Mouse (Mus musculus): ENCODE data around the gene Wbp1l. TPM values are rescaled to one million over a fixed set of nuclear protein-coding genes. Genes with fewer than 3 reads are reported as not detected.

Wbp1l gene
- polyA plus RNA-seq, 1 experiment = 293 TPM

DNA sequence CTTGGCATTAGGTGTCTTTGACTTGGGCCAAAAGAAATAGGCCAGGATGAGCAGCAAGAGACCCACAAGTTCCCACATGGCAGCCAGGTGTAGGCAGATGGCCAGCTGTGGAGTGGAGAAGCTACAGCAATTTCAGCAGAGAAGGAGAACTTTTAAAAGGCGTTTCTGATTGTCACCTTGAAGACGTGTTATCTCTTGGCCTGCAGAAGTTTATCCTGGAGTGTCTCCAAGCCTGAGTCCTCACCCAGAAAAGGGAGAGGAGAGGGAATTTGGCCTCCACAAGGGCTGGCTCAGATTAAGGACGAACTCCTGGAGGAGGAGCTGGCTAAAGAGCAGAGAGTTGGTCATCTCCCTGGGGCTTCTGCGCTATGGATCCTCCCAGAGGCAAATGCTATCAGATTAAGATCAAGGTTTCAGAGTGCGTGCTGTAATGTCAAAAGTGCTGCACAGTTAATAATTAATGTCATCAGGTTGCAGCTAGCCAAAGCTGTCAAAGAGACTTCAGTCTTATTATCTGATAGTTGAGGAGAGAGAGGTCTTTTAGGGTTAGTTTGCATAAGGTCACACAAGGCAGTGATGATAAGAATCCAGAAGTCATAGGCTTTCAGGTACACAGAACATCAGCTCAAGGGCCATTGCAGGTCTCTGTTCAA, 74.0 kb downstream of the Wbp1l start, which contains the start of gene Cyp17a1:
Gene Cyp17a1 (minus strand): TSS at position 407 of the 653 bp plus-strand sequence.
- WGBS = 74% methylated on average over 5 of the region's 5 CpGs
- H3K4me1 ChIP-seq (ENCODE audit: control insufficient read depth, insufficient read depth, low read length) = no peaks in the 10 kb centered on the region
- TF ChIP-seq POLR2A (IDR thresholded peaks at IDR 0.05; ENCODE audit: insufficient read depth, low read depth, low read length) (no peak), CTCF (IDR thresholded peaks at IDR 0.05; ENCODE audit: insufficient read depth, low read depth, low read length) (no peak)
- no peak within 1 kb of the TSS for H3K27ac ChIP-seq (ENCODE audit: insufficient read depth, low read depth, low read length)
- H3K4me3 ChIP-seq (ENCODE audit: insufficient read depth, low read depth, low read length) = no peak within 1 kb of the TSS

DNA sequence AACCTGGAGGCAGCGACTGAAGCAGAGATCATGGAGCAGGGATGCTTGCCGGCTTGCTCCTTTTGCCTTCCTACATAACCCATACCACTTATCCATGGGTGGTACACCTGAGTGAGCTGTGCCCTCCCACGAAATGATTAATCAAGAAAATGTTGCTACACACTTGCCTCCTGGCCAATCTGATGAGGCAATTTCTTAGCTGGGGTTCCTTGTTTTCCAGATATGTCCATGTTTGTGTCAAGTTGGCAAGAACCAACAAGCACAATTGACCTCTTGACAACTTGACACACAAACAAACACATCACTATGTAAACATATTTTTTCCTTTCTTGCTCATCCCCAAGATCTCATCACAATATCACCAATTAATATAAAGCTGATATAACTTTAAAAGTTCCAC, 76.8 kb downstream of the Wbp1l start:
- no peak for TF ChIP-seq POLR2A (IDR thresholded peaks at IDR 0.05; ENCODE audit: insufficient read depth, low read depth, low read length)
- no peak for TF ChIP-seq CTCF (IDR thresholded peaks at IDR 0.05; ENCODE audit: insufficient read depth, low read depth, low read length)
- no peaks in the 10 kb centered on the region for H3K4me1 ChIP-seq (ENCODE audit: control insufficient read depth, insufficient read depth, low read length)
- no peak overlapping the region for H3K4me3 ChIP-seq (ENCODE audit: insufficient read depth, low read depth, low read length)
- 85% methylated on average over 3 of the region's 3 CpGs for WGBS
- no peak overlapping the region for H3K27ac ChIP-seq (ENCODE audit: insufficient read depth, low read depth, low read length)

DNA sequence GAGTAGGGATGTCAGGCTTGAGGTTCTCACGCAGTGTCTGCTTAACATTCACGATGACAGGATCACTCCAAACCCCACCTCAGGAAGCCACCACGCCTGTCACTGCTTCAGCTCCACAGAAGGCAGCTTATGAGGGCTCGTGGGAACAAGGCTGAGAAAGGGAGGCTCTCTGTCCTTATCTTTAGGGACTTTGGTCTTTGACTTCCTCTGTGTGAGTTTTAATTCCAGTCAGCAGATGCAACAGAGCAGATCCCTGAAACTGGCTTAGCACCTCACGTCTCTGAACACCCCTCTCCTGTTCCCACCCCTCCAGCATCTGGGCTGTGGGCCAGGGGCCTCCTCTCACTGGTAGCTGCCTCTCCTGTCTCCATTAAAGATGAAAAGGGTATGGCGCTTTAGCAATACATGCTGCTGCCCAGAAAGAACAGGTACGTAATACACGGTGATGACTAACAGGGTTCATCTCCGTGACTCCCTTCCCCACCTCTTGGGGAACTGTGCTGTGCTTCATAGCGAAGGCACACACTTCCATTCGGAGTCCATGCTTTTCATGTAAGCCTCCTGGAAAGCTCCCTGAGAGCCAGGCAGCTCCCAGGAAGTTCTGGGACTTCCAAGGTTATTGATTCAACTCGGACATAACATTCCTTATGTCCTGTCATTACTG, 81.0 kb downstream of the Wbp1l start:
- 82% methylated on average over 12 of the region's 12 CpGs for WGBS
- no peak overlapping the region for H3K4me3 ChIP-seq (ENCODE audit: insufficient read depth, low read depth, low read length)
- H3K4me1 ChIP-seq (ENCODE audit: control insufficient read depth, insufficient read depth, low read length) = no peaks in the 10 kb centered on the region
- no peak for TF ChIP-seq CTCF (IDR thresholded peaks at IDR 0.05; ENCODE audit: insufficient read depth, low read depth, low read length)
- no peak for TF ChIP-seq POLR2A (IDR thresholded peaks at IDR 0.05; ENCODE audit: insufficient read depth, low read depth, low read length)
- no peak overlapping the region for H3K27ac ChIP-seq (ENCODE audit: insufficient read depth, low read depth, low read length)

DNA sequence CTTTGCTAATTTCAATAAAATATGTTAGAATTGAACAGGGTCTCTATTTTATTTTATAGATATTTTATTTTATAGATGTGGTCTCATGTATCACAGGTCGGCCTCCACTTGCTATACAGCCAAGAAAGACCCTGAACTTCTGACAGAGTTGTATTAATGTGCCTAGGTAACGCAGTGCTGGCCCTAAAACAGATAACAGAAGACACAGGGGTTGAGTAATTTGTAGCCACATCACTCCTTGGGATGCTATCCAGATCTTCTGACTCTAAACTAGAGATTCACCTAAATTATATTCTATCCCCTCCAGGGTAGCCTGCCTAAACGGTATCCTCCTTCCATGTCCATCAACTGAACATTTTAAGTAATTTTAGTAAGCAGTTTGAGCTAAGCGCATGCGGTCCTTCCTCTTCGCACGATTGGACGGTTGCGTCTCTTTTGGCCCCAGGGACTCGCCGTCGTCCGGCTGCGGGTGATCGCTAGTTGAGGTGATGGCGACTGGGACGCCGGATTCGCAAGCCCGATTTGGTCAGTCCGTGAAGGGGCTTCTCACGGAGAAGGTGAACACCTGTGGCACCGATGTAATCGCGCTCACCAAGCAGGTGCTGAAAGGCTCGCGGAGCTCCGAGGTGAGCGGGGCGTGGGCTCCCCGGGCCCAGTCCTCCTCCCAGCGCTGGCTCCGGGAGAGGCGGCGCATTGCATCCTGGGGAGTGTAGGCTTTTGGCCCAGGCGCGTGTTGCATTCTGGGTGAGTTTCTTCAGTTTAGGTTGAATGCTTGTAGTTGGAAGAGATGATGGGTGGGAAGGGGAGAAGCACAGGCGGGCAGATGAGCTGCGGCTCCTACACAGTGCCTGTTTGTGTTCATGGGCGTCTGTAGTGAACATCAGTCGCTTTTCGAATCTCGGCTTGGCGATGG, 90.8 kb downstream of the Wbp1l start, which contains the start of gene Borcs7:
Gene Borcs7 (plus strand): TSS at position 447 of the 913 bp plus-strand sequence.
- peak within 1 kb of the TSS; percentile 96 for H3K4me3 ChIP-seq (ENCODE audit: insufficient read depth, low read depth, low read length)
- no peaks in the 10 kb centered on the region for H3K4me1 ChIP-seq (ENCODE audit: control insufficient read depth, insufficient read depth, low read length)
- 1% methylated on average over 44 of the region's 44 CpGs for whole genome bisulfite sequencing
- no peak for TF ChIP-seq CTCF (IDR thresholded peaks at IDR 0.05; ENCODE audit: insufficient read depth, low read depth, low read length)
- TF ChIP-seq POLR2A (IDR thresholded peaks at IDR 0.05; ENCODE audit: insufficient read depth, low read depth, low read length) = peak; percentile 40; the same call in 1 of the 2 replicates
- peak within 1 kb of the TSS; percentile 99 for H3K27ac ChIP-seq (ENCODE audit: insufficient read depth, low read depth, low read length)

DNA sequence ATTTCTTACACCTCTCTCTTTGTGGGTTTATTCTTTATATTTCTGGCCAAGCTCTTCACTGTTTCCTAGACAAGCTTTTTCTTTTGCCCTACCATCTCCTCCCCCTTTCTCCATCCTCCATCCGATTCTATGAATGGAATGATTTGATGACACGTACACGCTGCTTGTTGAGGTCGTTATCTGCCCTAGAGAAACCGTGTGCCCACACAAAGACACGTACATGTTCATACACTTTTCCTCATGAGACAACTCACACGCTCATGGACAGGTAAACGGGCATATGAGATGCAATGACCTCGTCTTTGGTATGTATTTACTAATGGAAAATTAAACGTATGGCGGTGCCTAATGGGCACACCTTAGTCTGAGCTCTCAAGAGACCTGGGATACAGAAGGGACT, 91.5 kb downstream of the Wbp1l start:
- TF ChIP-seq POLR2A (IDR thresholded peaks at IDR 0.05; ENCODE audit: insufficient read depth, low read depth, low read length) (no peak), CTCF (IDR thresholded peaks at IDR 0.05; ENCODE audit: insufficient read depth, low read depth, low read length) (no peak)
- H3K4me3 ChIP-seq (ENCODE audit: insufficient read depth, low read depth, low read length) = peak overlapping the region; percentile 96
- no peak overlapping the region; the same call in 1 of the 2 replicates for H3K27ac ChIP-seq (ENCODE audit: insufficient read depth, low read depth, low read length)
- H3K4me1 ChIP-seq (ENCODE audit: control insufficient read depth, insufficient read depth, low read length) = no peaks in the 10 kb centered on the region
- 54% methylated on average over 11 of the region's 11 CpGs for WGBS

DNA sequence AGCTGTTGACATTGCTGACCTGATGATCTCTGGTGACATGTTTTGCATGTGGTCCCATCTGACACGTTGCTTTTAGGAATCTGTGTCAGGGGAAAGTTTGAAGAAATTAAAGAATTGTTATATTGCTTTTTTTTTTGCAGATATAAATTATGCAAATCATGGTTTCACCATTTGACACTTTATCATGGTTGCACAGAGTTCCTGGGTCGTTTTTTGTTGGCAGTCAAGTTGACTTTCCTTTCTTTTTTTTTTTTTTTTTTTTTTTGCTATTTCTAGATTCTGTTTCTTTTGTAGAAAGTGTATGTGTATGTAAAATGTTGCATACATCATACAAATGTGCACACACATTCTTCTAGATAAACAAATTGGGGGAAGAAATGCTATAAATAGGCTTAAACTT, 92.2 kb downstream of the Wbp1l start:
- Histone ChIP-seq H3K4me3 (ENCODE audit: insufficient read depth, low read depth, low read length) (no peak overlapping the region), H3K27ac (ENCODE audit: insufficient read depth, low read depth, low read length) (no peak overlapping the region), H3K4me1 (ENCODE audit: control insufficient read depth, insufficient read depth, low read length) (no peaks in the 10 kb centered on the region)
- TF ChIP-seq POLR2A (IDR thresholded peaks at IDR 0.05; ENCODE audit: insufficient read depth, low read depth, low read length) (no peak), CTCF (IDR thresholded peaks at IDR 0.05; ENCODE audit: insufficient read depth, low read depth, low read length) (no peak)
- 69% methylated on average over 2 of the region's 2 CpGs for WGBS

DNA sequence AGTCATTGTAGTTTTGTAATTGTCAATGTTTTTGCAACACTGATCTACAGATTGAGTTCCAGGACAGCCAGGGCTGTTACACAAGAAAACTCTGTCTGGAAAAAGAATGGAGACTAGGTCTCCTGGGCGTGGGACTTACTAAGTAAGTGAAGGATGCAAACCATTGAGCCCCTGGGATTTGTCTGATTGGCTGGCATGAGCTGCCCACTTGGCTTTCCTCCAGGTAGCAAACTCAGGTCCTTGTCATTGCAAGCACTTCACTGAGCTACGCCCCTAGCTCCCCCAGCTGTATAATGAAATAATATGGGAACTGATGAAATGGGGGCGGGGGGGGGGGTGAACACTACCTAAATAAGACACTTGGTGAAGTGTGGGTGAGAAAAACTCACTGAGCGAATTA, 94.3 kb downstream of the Wbp1l start:
- 77% methylated on average over 4 of the region's 4 CpGs for WGBS
- Histone ChIP-seq H3K4me3 (ENCODE audit: insufficient read depth, low read depth, low read length) (no peak overlapping the region), H3K27ac (ENCODE audit: insufficient read depth, low read depth, low read length) (no peak overlapping the region), H3K4me1 (ENCODE audit: control insufficient read depth, insufficient read depth, low read length) (peaks cover 4% of the 10 kb centered on the region)
- TF ChIP-seq POLR2A (IDR thresholded peaks at IDR 0.05; ENCODE audit: insufficient read depth, low read depth, low read length) (no peak), CTCF (IDR thresholded peaks at IDR 0.05; ENCODE audit: insufficient read depth, low read depth, low read length) (no peak)

DNA sequence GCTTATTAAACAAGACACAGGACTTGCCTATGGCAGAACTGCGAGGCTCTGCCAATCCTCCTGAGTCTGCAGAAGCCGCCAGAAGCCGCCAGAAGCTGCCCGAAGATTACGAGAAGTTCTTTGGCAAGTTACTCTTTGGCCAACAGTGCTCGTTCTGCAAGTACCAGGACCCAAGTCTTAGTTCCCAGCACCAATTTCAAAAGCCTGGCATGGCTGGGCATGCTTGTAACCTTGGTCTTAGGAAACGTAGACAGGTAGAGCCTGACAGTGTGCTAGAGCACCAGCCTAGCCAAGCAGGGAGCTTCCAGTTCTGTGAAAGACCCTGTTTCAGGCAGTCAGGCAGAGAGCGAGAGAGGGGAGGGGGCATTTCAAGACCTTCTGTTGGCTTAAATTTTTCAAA, 97.6 kb downstream of the Wbp1l start:
- 95% methylated on average over 8 of the region's 8 CpGs for WGBS
- TF ChIP-seq POLR2A (IDR thresholded peaks at IDR 0.05; ENCODE audit: insufficient read depth, low read depth, low read length) (no peak), CTCF (IDR thresholded peaks at IDR 0.05; ENCODE audit: insufficient read depth, low read depth, low read length) (no peak)
- H3K27ac ChIP-seq (ENCODE audit: insufficient read depth, low read depth, low read length) = no peak overlapping the region

More for the DNA sequence above, 97.6 kb downstream of the Wbp1l start:
- Histone ChIP-seq H3K4me3 (ENCODE audit: insufficient read depth, low read depth, low read length) (no peak overlapping the region), H3K4me1 (ENCODE audit: control insufficient read depth, insufficient read depth, low read length) (peaks cover 16% of the 10 kb centered on the region)
